Mouse (Mus musculus) testis, adult 2 months (tissue): ENCODE measurements at regions not wholly inside any gene's neighbourhood (a gene's known extent, or its start where the extent isn't known, plus 50 kb on each side); places are given as distances from the start of the nearest gene placed in this dataset.

Source experiments
- CTCF ChIP-seq: fragments of 200-500 bp; IDR thresholded peaks from 2 replicates; pipeline ENCODE4 v1.5.1; 2012; ENCODE audit warnings: low read depth, mild to moderate bottlenecking, inconsistent platforms, low read length, moderate library complexity; ENCODE audit not compliant: control insufficient read depth, insufficient read depth, insufficient replicate concordance
- POLR2A ChIP-seq: fragments of 200-500 bp; IDR thresholded peaks from 2 replicates; pipeline ENCODE4 v1.6.1; 2012; ENCODE audit warnings: low read depth, mild to moderate bottlenecking, inconsistent platforms, low read length, moderate library complexity; ENCODE audit not compliant: control insufficient read depth

GRCm38 (mm10) chr5:12646269-12646668 lies 263.1 kb downstream of the Sema3d start:
- TF ChIP-seq CTCF (no peak), POLR2A (no peak)
